Mouse (Mus musculus) lung, postnatal 0 days (tissue): ENCODE measurements around the gene Cpsf4. TPM values are rescaled to one million over a fixed set of nuclear protein-coding genes. Genes with fewer than 3 reads are reported as not detected.

Experiments
- ATAC-seq: fragments of 200-750 bp; cut with Nextera tagmentation; 2 replicates; pipeline ENCODE4 v1.8.0; 2017; ENCODE audit warnings: moderate library complexity
- DNase-seq: peaks from one replicate; pipeline ENCODE4 v3.0.0-alpha.2; 2016; ENCODE audit warnings: low spot score
- H3K27ac ChIP-seq: fragments of 300-500 bp; sonication (generic); 2 replicates; pipeline ENCODE4 v1.5.1; 2014; ENCODE audit warnings: antibody characterized with exemption, mild to moderate bottlenecking, low read length, mixed read lengths
- H3K27me3 ChIP-seq: fragments of 300-500 bp; sonication (generic); replicated peaks from 2 replicates; pipeline ENCODE4 v1.6.1; 2014; ENCODE audit warnings: low read length, mixed read lengths; ENCODE audit not compliant: insufficient read depth
- H3K36me3 ChIP-seq: fragments of 300-500 bp; sonication (generic); 2 replicates; pipeline ENCODE4 v1.6.1; 2014; ENCODE audit warnings: low read length, mixed read lengths; ENCODE audit not compliant: insufficient read depth
- H3K4me1 ChIP-seq: fragments of 300-500 bp; sonication (generic); 2 replicates; pipeline ENCODE4 v1.6.1; 2014; ENCODE audit warnings: antibody characterized with exemption, low read depth, low read length, mixed read lengths; ENCODE audit not compliant: insufficient read depth
- H3K4me2 ChIP-seq: fragments of 300-500 bp; sonication (generic); replicated peaks from 2 replicates; pipeline ENCODE4 v1.6.1; 2014; ENCODE audit warnings: low read depth, mild to moderate bottlenecking, low read length, moderate library complexity, mixed read lengths
- H3K4me3 ChIP-seq: fragments of 300-500 bp; sonication (generic); 2 replicates; pipeline ENCODE4 v1.5.1; 2014; ENCODE audit warnings: low read depth, low read length
- H3K9ac ChIP-seq: fragments of 300-500 bp; sonication (generic); replicated peaks from 2 replicates; pipeline ENCODE4 v1.6.1; 2014; ENCODE audit warnings: low read depth, mild to moderate bottlenecking
- H3K9me3 ChIP-seq: fragments of 300-500 bp; sonication (generic); 2 replicates; pipeline ENCODE4 v1.6.1; 2016; ENCODE audit warnings: low read length, mixed read lengths
- CTCF ChIP-seq: IDR thresholded peaks from 2 replicates; pipeline ENCODE4 v1.5.1; 2016; ENCODE audit warnings: antibody characterized with exemption, mild to moderate bottlenecking
- EP300 ChIP-seq: IDR thresholded peaks from 2 replicates; pipeline ENCODE4 v1.6.1; 2016; ENCODE audit warnings: antibody characterized with exemption, mild to moderate bottlenecking, control low read depth
- WGBS: fragments of 180-500 bp; shearing (Covaris S2); extraction: QIAGEN DNeasy Blood & Tissue Kit; methylation state at CpG from one replicate; pipeline ENCODE4 v1.1.7; 2014; 5-methylcytosine and 5-hydroxymethylcytosine counted together
- polyA plus RNA-seq: library from polyadenylated mRNA; unstranded; fragments of >200 nt; fragmentation: Nextera tagmentation; extraction: Ambion mirVana; gene quantifications from 2 replicates; pipeline ENCODE4 v1.2.1, GENCODE M21; 2015

The Cpsf4 gene
- 22.9 and 25.9 TPM in 2 replicates for polyA plus RNA-seq

GRCm38 (mm10) chr5:145166536-145167305 is at the start of gene Cpsf4, which contains the start of gene Ptcd1:
Gene Cpsf4 (plus strand): TSS chr5:145167213.
Gene Ptcd1 (minus strand): TSS chr5:145167108.
- H3K4me3 ChIP-seq = peak within 1 kb of the TSS; percentile 93
- peak within 1 kb of the TSS; percentile 97 for H3K9ac ChIP-seq
- DNase-seq (peak; percentile 99), ATAC-seq (peak; percentile 97)
- peaks cover 7% of the 10 kb centered on the region for H3K4me1 ChIP-seq
- peak; percentile 17; the same call in 1 of the 2 replicates for TF ChIP-seq CTCF
- no peak for TF ChIP-seq EP300
- H3K9me3 ChIP-seq = no peaks in the 10 kb centered on the region
- peak within 1 kb of the TSS; percentile 89 for H3K4me2 ChIP-seq
- peak within 1 kb of the TSS; percentile 92 for H3K27ac ChIP-seq
- H3K27me3 ChIP-seq = no peaks in the 10 kb centered on the region
- WGBS = under 1% methylated on average over 42 of the region's 51 CpGs
- H3K36me3 ChIP-seq = peaks cover 12% of the 10 kb centered on the region; the same call in 1 of the 2 replicates

DNA sequence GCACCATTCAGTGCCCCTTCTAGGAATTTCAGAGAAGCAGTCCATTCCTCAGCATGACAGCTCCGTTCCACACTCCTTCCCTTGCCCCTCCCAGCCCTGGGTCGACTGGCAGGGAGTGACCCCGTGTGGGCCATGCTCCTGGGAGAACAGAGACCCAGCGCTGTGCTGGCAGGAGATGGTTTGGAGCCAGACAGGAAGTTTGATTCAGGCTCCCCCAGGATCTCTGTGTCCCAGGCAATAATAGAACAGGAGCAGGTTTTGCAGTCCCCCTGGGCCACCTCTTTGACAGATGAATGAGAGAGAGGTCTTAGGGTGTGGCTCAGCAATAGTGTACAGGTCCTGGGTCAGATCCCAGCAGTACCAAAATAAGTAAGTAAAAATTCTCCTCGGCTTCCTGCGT is 49.0 kb upstream of the Cpsf4 start:
- ATAC-seq = no peak
- Histone ChIP-seq H3K36me3 (peaks cover 10% of the 10 kb centered on the region), H3K27me3 (no peaks in the 10 kb centered on the region), H3K4me2 (no peak overlapping the region), H3K27ac (no peak overlapping the region), H3K9me3 (no peaks in the 10 kb centered on the region), H3K4me1 (peaks cover 3% of the 10 kb centered on the region; the same call in 1 of the 2 replicates), H3K9ac (no peak overlapping the region), H3K4me3 (no peak overlapping the region)
- DNase-seq = peak; percentile 13
- TF ChIP-seq CTCF (no peak), EP300 (no peak)
- 37% methylated on average over 6 of the region's 6 CpGs for WGBS

- H3K27ac ChIP-seq = no peak overlapping the region
- H3K36me3 ChIP-seq = peaks cover 13% of the 10 kb centered on the region
- TF ChIP-seq EP300 (no peak), CTCF (no peak)
- H3K4me3 ChIP-seq = no peak overlapping the region
- H3K4me1 ChIP-seq = peaks cover 3% of the 10 kb centered on the region; the same call in 1 of the 2 replicates
- H3K27me3 ChIP-seq = no peaks in the 10 kb centered on the region
- ATAC-seq (no peak), DNase-seq (no peak)
- H3K4me2 ChIP-seq = no peak overlapping the region
- WGBS = 84% methylated on average over 5 of the region's 5 CpGs
- no peaks in the 10 kb centered on the region for H3K9me3 ChIP-seq
- no peak overlapping the region for H3K9ac ChIP-seq
These were observed 48.6 kb upstream of the Cpsf4 start for GRCm38 (mm10) chr5:145118461-145118860.

DNA sequence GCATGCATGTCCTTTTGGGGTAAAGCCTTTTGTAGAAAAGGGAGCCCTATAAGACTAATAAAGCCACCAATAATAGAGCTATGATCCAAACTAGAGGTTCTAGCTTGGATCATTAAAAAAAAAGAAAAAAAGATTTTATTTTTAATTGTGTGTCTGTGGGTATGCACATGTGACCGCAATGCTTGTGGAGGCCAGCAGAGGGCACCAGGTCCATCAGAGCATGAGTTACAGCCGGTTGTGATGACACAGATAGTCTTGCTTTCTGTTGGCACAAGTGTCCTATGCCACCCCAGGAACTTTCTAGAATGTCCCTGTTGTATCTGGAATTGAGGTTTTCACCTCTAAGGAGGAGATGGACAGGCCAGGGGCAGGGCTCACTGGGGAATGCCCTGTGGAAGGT is 47.6 kb upstream of the Cpsf4 start:
- Histone ChIP-seq H3K4me2 (no peak overlapping the region), H3K27ac (no peak overlapping the region), H3K27me3 (no peaks in the 10 kb centered on the region), H3K9ac (no peak overlapping the region), H3K9me3 (no peaks in the 10 kb centered on the region), H3K4me3 (no peak overlapping the region), H3K36me3 (peaks cover 20% of the 10 kb centered on the region), H3K4me1 (peaks cover 3% of the 10 kb centered on the region; the same call in 1 of the 2 replicates)
- peak; percentile 61 for TF ChIP-seq CTCF
- TF ChIP-seq EP300 = no peak
- ATAC-seq = no peak
- 87% methylated on average over 2 of the region's 2 CpGs for WGBS
- DNase-seq = no peak

DNA sequence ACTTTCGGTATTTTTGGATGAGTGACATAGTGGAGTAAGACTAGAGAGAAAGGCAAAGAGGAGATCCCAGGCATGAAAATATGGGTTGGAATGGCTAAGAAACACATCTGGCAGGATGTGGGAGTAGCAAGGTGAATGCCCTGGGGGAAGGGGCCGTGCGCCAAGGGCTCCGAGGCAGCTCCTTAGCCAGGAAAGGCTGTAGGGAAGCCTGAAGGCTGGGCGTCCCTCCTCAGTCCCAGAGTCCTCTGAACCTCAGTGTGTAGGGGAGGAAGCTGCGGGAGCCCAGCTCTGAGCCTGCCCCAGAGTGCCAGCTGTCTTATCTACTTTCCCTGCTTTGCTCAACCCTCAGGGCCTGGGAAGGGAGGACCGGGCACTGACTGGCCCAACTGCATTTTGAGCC is 46.1 kb upstream of the Cpsf4 start:
- no peak overlapping the region for H3K4me3 ChIP-seq
- ATAC-seq (no peak), DNase-seq (no peak)
- no peak overlapping the region for H3K4me2 ChIP-seq
- no peak overlapping the region for H3K27ac ChIP-seq
- no peaks in the 10 kb centered on the region for H3K27me3 ChIP-seq
- H3K4me1 ChIP-seq = peaks cover 3% of the 10 kb centered on the region; the same call in 1 of the 2 replicates
- H3K36me3 ChIP-seq = peaks cover 29% of the 10 kb centered on the region
- H3K9me3 ChIP-seq = no peaks in the 10 kb centered on the region
- no peak overlapping the region for H3K9ac ChIP-seq
- TF ChIP-seq CTCF = no peak
- no peak for TF ChIP-seq EP300
- 47% methylated on average over 7 of the region's 7 CpGs for whole genome bisulfite sequencing

DNA sequence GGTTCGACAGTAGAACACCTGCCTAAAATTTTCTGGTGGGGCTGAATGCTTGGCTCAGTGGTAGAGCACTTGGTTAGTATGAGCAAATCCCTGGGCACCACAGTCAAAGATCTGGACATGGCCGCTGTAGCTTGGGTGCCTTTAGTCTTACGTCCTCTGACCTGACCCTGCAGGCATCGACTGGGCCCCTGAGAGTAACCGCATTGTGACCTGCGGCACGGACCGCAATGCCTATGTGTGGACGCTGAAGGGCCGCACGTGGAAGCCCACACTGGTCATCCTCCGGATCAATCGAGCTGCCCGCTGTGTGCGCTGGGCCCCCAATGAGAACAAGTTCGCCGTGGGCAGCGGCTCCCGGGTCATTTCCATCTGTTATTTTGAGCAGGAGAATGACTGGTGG is 43.6 kb upstream of the Cpsf4 start:
- no peak for TF ChIP-seq EP300
- no peak for TF ChIP-seq CTCF
- Histone ChIP-seq H3K9me3 (no peaks in the 10 kb centered on the region), H3K4me1 (no peaks in the 10 kb centered on the region), H3K36me3 (peaks cover 42% of the 10 kb centered on the region), H3K27me3 (no peaks in the 10 kb centered on the region), H3K4me2 (no peak overlapping the region), H3K4me3 (no peak overlapping the region), H3K27ac (no peak overlapping the region), H3K9ac (no peak overlapping the region)
- DNase-seq (no peak), ATAC-seq (no peak)
- 91% methylated on average over 19 of the region's 19 CpGs for WGBS
